Mouse (Mus musculus) testis, postnatal 14 days (tissue): Measurements from ENCODE around the gene Olfr1097.

Experiments used
- DNase-seq: peaks from one replicate; pipeline ENCODE4 v3.0.0; 2021; ENCODE audit warnings: low spot score

Olfr1097 gene

DNA sequence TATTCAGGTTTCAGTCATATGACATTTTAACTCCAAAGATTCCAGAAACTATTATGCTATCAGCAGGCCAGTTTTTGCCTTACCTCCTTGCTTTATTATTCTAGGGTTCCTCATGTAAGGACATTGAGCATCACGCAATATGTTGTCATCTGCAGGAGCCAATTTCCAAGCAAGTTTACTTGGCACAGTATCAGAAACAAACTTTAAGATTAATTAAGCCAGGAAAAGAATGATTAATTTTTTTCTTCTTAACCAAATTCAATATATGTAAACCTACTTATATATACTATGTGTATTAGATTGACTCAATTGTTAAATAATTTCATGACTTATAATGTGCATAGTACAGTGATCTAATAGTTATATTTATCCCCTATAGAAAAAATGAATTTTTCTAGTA, at the start of gene Olfr1097:
Olfr1097 (minus strand) TSS at position 101 of the 400 bp plus-strand sequence.
- DNase-seq: no peak

GRCm38 (mm10) chr2:86926557-86926956, 34.5 kb upstream of the Olfr1097 start:
- no peak for DNase-seq

- no peak for DNase-seq
Observed at GRCm38 (mm10) chr2:86924445-86924844, 32.4 kb upstream of the Olfr1097 start, which contains the start of gene Olfr1098. Gene Olfr1098, minus strand, starts transcription at chr2:86924545.

DNA sequence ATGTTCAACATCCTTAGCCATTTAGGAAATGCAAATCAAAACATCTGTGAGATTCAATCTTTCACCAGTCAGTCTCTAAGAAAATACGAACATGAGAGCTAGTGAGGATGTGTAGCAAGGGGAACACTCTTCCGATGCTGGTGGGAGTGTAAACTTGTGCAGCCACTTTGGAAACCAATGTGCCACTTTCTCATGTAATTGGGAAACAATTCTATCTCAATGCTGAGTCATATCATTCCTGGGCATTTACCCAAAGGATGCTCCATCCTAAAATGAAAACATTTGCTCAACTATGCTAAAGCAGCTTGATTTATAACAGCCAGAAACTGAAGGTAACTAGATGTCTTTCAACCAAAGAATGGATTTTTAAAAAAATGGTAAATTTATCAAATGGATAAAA, 13.6 kb upstream of the Olfr1097 start:
- no peak for DNase-seq

- no peak for DNase-seq
Observed at GRCm38 (mm10) chr2:86874702-86875101, 17.3 kb downstream of the Olfr1097 start, which contains the start of gene Gm13723. Gene Gm13723, minus strand, starts transcription at chr2:86874802.

- no peak for DNase-seq
Observed at GRCm38 (mm10) chr2:86851596-86851995, 40.4 kb downstream of the Olfr1097 start, which contains the start of gene Olfr1095. Gene Olfr1095, minus strand, starts transcription at chr2:86851696.
